Mouse (Mus musculus): ENCODE results near the gene Arf6. TPM values are rescaled to one million over a fixed set of nuclear protein-coding genes. Genes with fewer than 3 reads are reported as not detected.
A peak's percentile ranks its signal among the peaks of the same experiment; 100 is the strongest.

Arf6 gene
- total and polyA plus RNA-seq, 2 experiments from 2014 or later = 41.6 to 112 TPM

- H3K27me3 ChIP-seq (ENCODE audit: insufficient read depth, low read length) = no peaks in the 10 kb centered on the region
- peak overlapping the region; percentile 68 for H3K27ac ChIP-seq
- H3K4me3 ChIP-seq (ENCODE audit: low read length) = peak overlapping the region; percentile 53
- peak overlapping the region; percentile 87 for H3K4me2 ChIP-seq (ENCODE audit: low read depth, low read length)
- DNase-seq (ENCODE audit: low spot score) = peak; percentile 59
- no peaks in the 10 kb centered on the region for H3K9me3 ChIP-seq (ENCODE audit: low read length)
- 4% methylated on average over 32 of the region's 32 CpGs for WGBS
- peak; percentile 51 for TF ChIP-seq CTCF (IDR thresholded peaks at IDR 0.05; ENCODE audit: low read depth)
- no peaks in the 10 kb centered on the region for H3K4me1 ChIP-seq (ENCODE audit: insufficient read depth, low read length)
- peak overlapping the region; percentile 45 for H3K9ac ChIP-seq (replicated peaks; ENCODE audit: low read length)
- no peak for ATAC-seq
- H3K36me3 ChIP-seq (ENCODE audit: insufficient read depth, low read length) = no peaks in the 10 kb centered on the region
These were observed 7.8 kb upstream of the Arf6 start for GRCm38 (mm10) chr12:69363899-69364762.

DNA sequence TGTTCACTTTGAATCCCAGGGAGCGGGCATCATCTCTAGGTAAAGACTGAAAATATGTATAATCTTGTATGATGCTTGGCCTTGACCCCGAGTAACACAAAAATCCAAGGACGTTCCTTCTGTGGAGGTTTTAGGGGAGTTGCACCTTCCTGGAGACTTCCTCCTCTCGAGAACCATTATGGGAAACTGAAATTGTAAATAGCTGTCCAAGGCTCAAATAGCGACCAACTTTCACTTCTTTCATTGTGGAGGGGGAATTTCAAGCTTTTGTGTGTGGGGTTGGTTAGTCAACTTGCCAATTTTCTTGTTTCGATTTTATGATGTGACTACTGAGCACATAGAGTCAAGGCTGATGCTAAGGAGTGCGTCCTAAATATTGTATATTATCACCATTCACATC is 6.2 kb upstream of the Arf6 start:
- Histone ChIP-seq H3K4me2 (ENCODE audit: low read depth, low read length) (no peak overlapping the region), H3K9ac (replicated peaks; ENCODE audit: low read length) (no peak overlapping the region)

DNA sequence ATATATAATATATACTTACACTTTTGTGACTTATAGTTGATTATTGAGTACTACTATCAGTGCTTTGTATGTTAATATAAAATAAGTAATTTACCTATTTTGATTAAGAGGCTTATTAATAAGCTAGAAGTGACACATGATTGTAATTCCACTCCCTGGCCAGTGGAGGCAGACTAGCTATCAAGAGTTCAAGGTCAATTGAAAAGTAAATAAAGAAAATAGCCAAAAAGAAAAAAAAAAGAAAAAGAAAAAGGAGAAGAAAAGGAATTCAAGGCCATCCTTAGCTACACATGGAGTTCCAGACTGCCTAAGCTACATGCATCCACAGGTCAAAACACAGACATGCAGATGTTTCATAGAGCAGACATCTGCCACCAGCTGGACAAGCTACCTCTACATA is 5.5 kb upstream of the Arf6 start:
- no peak overlapping the region for H3K9ac ChIP-seq (replicated peaks; ENCODE audit: low read length)
- H3K4me1 ChIP-seq (ENCODE audit: insufficient read depth, low read length) = no peaks in the 10 kb centered on the region
- H3K4me2 ChIP-seq (ENCODE audit: low read depth, low read length) = no peak overlapping the region
- TF ChIP-seq CTCF (IDR thresholded peaks at IDR 0.05; ENCODE audit: low read depth) = peak; percentile 54
- no peak overlapping the region for H3K4me3 ChIP-seq (ENCODE audit: low read length)
- no peaks in the 10 kb centered on the region for H3K9me3 ChIP-seq (ENCODE audit: low read length)
- no peak for ATAC-seq
- H3K27ac ChIP-seq = no peak overlapping the region
- no peaks in the 10 kb centered on the region for H3K27me3 ChIP-seq (ENCODE audit: insufficient read depth, low read length)
- H3K36me3 ChIP-seq (ENCODE audit: insufficient read depth, low read length) = no peaks in the 10 kb centered on the region
- DNase-seq (ENCODE audit: low spot score) = peak; percentile 16

More for the DNA sequence above, 6.2 kb upstream of the Arf6 start:
- Histone ChIP-seq H3K9me3 (ENCODE audit: low read length) (no peaks in the 10 kb centered on the region), H3K36me3 (ENCODE audit: insufficient read depth, low read length) (no peaks in the 10 kb centered on the region), H3K27me3 (ENCODE audit: insufficient read depth, low read length) (no peaks in the 10 kb centered on the region), H3K4me3 (ENCODE audit: low read length) (no peak overlapping the region), H3K27ac (no peak overlapping the region), H3K4me1 (ENCODE audit: insufficient read depth, low read length) (no peaks in the 10 kb centered on the region)
- no peak for TF ChIP-seq CTCF (IDR thresholded peaks at IDR 0.05; ENCODE audit: low read depth)
- DNase-seq (ENCODE audit: low spot score) = no peak
- ATAC-seq = no peak
- WGBS = 78% methylated on average over 7 of the region's 7 CpGs

DNA sequence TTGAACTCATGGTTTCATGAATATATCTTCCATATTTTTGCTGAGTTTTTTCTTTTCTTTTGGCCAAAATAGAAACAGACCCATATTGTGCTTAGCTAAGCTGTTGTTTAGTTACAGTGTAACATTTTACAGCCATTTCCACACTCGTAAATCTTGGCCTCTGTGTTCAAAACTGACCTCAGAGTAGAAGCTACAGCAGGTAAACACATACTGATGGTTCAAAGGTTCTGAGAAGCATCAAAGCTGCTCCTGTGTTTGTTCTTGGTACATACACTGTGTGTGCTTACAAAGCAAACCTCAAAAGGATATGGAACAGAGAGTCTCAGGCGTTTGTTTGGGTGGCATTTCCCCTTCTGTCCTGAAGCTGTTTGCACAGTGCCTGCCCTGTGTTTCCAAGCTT is 4.4 kb upstream of the Arf6 start:
- Histone ChIP-seq H3K4me1 (ENCODE audit: insufficient read depth, low read length) (no peaks in the 10 kb centered on the region), H3K27ac (no peak overlapping the region), H3K27me3 (ENCODE audit: insufficient read depth, low read length) (no peaks in the 10 kb centered on the region), H3K4me2 (ENCODE audit: low read depth, low read length) (no peak overlapping the region), H3K9ac (replicated peaks; ENCODE audit: low read length) (no peak overlapping the region), H3K4me3 (ENCODE audit: low read length) (no peak overlapping the region), H3K9me3 (ENCODE audit: low read length) (no peaks in the 10 kb centered on the region), H3K36me3 (ENCODE audit: insufficient read depth, low read length) (no peaks in the 10 kb centered on the region)
- ATAC-seq (no peak), DNase-seq (ENCODE audit: low spot score) (no peak)
- TF ChIP-seq CTCF (IDR thresholded peaks at IDR 0.05; ENCODE audit: low read depth) = no peak
- WGBS = 77% methylated on average over 2 of the region's 2 CpGs

DNA sequence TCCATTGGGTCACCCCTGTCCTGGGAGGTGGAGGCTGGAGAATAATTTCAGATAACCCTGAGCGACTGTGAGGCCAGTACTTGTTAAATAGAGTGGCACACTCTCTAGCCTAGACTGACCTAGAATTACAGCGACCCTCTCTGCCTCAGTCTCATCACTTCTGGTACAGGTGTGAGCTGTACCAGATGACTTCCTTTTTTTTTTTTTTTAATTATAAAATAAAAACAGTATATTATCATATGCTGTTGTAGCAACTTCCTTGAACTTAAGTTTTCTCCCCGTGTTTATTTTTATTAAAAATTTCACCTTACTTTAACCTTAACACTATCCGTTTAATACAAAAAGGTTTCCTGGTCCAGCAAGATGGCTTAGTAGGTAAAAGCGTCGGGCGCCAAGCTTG is 1.0 kb upstream of the Arf6 start:
- ATAC-seq (no peak), DNase-seq (ENCODE audit: low spot score) (no peak)
- H3K4me1 ChIP-seq (ENCODE audit: insufficient read depth, low read length) = peaks cover 9% of the 10 kb centered on the region; the same call in 1 of the 2 replicates
- H3K9me3 ChIP-seq (ENCODE audit: low read length) = no peaks in the 10 kb centered on the region
- H3K4me3 ChIP-seq (ENCODE audit: low read length) = peak overlapping the region; percentile 100
- no peak for TF ChIP-seq CTCF (IDR thresholded peaks at IDR 0.05; ENCODE audit: low read depth)
- 13% methylated on average over 7 of the region's 7 CpGs for WGBS
- H3K9ac ChIP-seq (replicated peaks; ENCODE audit: low read length) = peak overlapping the region; percentile 97; the same call in 1 of the 2 replicates
- peak overlapping the region; percentile 95 for H3K4me2 ChIP-seq (ENCODE audit: low read depth, low read length)
- no peaks in the 10 kb centered on the region for H3K27me3 ChIP-seq (ENCODE audit: insufficient read depth, low read length)
- peak overlapping the region; percentile 96; the same call in 1 of the 2 replicates for H3K27ac ChIP-seq
- H3K36me3 ChIP-seq (ENCODE audit: insufficient read depth, low read length) = no peaks in the 10 kb centered on the region

GRCm38 (mm10) chr12:69371421-69371853 is 513 bp upstream of the Arf6 start:
- Histone ChIP-seq H3K9me3 (ENCODE audit: low read length) (no peaks in the 10 kb centered on the region), H3K4me1 (ENCODE audit: insufficient read depth, low read length) (peaks cover 9% of the 10 kb centered on the region; the same call in 1 of the 2 replicates)

More at GRCm38 (mm10) chr12:69371421-69371853, 513 bp upstream of the Arf6 start:
- Histone ChIP-seq H3K27ac (peak overlapping the region; percentile 96), H3K4me3 (ENCODE audit: low read length) (peak overlapping the region; percentile 100), H3K27me3 (ENCODE audit: insufficient read depth, low read length) (no peaks in the 10 kb centered on the region), H3K9ac (replicated peaks; ENCODE audit: low read length) (peak overlapping the region; percentile 97), H3K4me2 (ENCODE audit: low read depth, low read length) (peak overlapping the region; percentile 95), H3K36me3 (ENCODE audit: insufficient read depth, low read length) (no peaks in the 10 kb centered on the region)
- ATAC-seq (peak; percentile 92), DNase-seq (ENCODE audit: low spot score) (no peak)
- peak; percentile 55 for TF ChIP-seq CTCF (IDR thresholded peaks at IDR 0.05; ENCODE audit: low read depth)
- WGBS = under 1% methylated on average over 24 of the region's 24 CpGs
